Mouse (Mus musculus) layer of hippocampus, postnatal 25 days (tissue): ENCODE measurements around the gene Ano10. TPM values are rescaled to one million over a fixed set of nuclear protein-coding genes. Genes with fewer than 3 reads are reported as not detected.

Experiments
- DNase-seq, 2 experiments: peaks; one replicate each; pipeline ENCODE4 v3.0.0; 2022; ENCODE audit warnings: mixed read lengths in 2 of 2, low spot score in 1 of 2; ENCODE audit errors: extremely low spot score in 1 of 2
- total RNA-seq, 2 experiments: library from RNA; stranded (reverse); gene quantifications; 2 replicates each; pipeline ENCODE4 v1.2.3; 2021

Ano10 gene
- total RNA-seq, 2 experiments from 2014 or later: 22.1 to 24.9 TPM

DNA sequence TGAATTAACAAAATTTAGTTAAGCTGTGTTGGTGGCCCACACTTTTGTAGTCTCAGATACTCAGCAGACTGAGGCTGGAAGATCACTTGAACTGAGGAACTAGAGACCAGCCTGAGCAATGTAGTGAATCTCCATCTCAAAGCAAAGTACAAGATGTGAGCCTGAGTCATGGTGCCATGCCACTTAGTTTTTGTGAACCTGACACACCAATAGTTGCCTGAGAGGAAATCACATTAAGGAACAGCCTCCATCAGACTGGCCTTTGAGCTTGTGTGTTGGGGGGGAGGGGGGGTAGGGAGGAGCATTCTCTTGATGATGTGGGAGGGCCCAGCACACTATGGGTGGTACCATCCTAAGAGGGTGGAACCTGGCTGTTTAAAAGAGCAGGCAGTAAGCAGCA is 1.2 kb upstream of the Ano10 start:
- no peak for DNase-seq

DNA sequence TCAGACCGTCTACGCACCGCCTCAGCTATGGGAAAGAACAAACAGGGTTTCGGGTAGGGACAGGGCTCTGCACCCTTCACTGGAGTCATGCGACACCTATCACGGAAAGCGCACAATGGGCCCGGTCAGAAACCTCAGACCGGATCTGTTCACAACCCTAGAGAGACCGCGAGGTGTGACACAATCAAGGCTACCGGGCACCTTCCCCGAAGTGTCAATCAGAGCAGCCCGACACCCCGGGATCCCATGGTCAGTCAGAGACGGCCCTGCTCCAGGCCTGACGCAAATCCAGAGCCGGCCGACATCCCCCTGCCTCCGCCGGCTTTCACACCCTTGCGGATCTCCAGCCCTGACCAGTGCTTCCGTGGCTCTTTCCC is 370 bp downstream of the Ano10 start:
- no peak for DNase-seq

- DNase-seq: no peak
Observed at GRCm38 (mm10) chr9:122290192-122290591, 4.0 kb downstream of the Ano10 start.

DNA sequence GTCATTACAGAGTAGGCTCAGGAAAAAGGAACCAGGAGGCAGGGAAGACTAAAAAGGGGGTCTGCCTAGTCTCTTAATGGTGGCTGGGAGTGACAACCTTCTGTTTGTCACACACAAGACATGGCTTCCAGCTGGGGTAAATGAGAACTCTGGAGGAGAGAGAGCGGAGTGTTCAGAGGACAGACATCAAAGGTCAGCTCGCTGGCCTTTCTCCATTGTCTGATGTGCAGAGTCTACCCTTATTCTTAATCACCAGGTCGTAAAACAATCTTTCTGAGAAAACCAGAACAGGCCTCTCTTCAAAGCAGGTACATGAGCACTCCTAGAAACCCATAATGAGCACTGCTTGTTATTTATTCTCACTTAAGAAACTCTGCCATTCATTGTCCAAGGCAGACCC is 5.8 kb downstream of the Ano10 start:
- DNase-seq: no peak

- no peak for DNase-seq
Observed at GRCm38 (mm10) chr9:122287526-122287925, 6.7 kb downstream of the Ano10 start.

- no peak for DNase-seq
Observed at GRCm38 (mm10) chr9:122285833-122286310, 8.4 kb downstream of the Ano10 start.

DNA sequence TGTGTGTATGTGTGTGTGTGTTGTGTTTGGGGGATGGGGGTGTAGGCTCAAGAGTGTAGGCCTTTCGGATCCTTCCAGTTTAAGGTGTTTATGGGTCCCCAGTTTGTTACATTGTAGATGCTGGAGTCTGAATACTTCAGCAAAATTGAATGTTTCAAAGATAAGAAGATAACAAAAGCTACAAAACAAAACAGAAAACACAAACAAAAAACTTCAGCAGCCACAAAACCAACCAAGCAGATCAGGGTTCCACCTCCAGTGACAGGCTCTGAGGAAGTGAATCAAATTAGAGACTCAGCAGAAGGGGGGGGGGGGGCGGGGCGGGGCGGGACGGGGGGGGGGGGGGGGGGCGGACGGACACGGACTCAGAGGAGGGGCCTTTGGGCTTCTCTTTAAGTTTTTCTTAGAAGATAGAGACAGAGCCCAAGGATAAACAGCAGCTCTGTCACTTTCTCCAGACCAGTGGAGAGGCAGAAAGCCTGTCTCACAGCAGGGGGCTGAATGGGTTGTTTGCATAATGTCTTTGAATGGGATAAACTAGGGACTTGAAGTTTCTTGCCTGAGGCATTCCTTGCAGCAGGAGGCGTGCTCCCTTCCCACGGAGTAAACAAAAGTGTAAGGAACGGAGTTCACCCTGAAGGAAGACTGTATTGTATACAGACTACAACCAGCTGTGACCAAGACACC is 8.9 kb downstream of the Ano10 start:
- no peak for DNase-seq

- DNase-seq: no peak
Observed at GRCm38 (mm10) chr9:122284696-122285095, 9.5 kb downstream of the Ano10 start.

DNA sequence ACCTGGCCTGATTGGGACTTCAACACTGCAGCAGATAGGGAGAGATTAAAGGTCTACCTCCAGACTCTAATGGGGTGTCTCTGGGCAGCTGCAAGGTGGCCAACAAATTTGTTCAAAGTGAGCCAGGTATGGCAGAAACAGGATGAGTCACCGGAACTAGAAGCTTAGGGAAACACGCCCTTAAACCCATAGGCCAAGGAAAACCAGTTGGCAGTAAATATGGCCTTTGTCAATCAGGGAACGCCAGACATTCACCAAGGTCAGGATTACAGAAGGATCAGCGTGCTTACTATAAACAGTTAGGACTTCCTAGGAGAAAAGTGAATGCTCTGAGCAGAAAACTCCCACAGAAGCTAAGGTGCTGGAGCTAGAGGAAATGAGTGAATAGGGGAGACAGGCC is 13.2 kb downstream of the Ano10 start:
- no peak for DNase-seq

- DNase-seq: no peak
Observed at GRCm38 (mm10) chr9:122276665-122277064, 17.6 kb downstream of the Ano10 start.

GRCm38 (mm10) chr9:122276134-122276533 is 18.1 kb downstream of the Ano10 start:
- DNase-seq: no peak

DNA sequence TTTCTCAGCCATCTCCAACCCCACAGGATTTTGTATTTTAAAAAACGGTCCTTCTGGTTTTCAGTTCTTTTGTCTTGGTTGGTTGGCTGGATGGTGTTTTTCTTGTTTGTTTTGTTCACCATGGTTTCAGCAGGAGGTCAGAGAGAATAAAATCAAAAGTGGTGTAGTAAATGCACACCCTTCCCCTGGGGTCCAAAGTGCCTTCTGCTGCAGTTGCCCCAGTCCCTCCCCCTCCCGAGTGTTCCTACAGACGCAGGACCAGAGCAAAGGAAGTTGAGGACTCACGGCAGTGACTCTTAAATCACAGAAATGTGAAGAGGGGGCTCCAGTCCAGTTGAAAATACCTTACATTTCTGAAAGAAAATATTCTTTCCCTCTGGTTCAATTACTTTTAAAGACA is 19.9 kb downstream of the Ano10 start:
- DNase-seq: no peak

DNA sequence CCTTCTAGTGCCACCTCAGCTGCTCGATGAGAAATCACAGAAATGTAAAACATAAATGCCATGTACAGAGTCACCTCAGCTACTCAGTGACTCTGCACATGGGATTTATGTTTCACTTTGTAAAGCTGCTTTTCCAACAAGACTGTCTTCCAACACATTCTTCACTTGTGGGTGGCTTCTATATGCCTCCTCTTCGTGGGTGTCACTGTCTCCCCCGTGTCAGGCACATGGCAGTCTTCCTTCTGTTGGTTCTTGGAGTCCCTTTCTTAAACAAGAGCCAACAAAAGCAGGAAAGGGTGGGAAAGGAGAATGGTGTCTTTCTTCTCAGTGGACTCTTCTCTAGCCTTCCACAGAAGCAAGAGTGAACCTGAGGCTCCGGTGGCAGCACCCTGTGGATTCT is 20.3 kb downstream of the Ano10 start:
- DNase-seq: no peak

GRCm38 (mm10) chr9:122271866-122272265 is 22.4 kb downstream of the Ano10 start:
- DNase-seq: no peak

DNA sequence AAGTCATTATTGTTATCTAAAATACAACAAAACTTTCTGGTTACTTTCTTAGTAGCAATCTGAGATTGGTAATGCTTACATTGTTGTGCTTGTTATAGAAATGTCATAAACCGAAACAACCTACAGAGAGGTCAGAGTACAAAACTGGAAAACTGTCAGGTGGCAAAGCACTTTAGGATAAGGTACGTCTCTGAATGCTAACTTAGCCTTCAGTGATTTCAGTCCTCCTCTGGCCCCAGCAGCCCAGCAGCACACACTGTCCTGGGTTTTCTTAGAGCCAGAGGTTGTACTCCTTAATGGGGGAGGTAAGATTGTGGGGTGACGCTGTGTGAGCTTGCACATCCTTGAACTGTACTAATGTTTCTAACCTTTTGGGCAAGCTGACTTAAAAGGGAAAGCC is 22.9 kb downstream of the Ano10 start:
- DNase-seq: no peak

GRCm38 (mm10) chr9:122270913-122271312 is 23.3 kb downstream of the Ano10 start:
- DNase-seq: no peak

DNA sequence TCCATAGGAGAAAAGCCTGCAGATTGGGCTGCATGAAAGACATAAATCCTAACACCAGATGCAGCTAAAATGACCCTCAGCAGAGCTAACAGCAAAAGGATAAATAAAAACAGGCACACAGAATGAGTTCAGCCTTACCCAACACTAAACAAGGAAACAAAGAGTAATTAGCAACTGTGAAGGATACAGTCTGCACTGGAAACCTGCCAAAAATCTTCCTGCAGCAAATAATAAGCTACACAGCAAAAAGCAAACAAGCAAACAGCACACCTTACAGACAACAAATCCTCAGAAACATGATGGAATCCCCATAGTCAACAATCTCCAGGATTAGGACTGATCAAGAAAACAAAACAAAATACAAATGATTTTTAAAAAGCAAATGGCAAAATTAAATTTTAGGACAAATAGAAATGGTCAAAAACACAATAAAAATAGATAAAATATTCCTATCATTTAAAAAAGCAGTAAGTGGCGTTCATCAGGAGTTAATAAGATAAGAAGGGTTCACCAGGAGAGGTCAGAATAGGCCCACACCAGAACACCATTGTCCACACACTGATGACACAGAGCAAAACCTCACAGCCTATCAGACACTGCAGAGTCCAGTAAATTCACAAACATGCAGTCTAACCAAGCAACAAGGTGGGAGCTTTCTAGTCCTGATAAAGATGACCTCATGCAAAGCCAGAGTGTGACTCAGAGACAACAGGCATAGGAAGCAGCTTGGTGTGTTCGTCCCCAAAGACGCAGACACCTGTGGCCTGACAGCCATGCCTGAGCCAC is 24.8 kb downstream of the Ano10 start:
- DNase-seq: no peak

DNA sequence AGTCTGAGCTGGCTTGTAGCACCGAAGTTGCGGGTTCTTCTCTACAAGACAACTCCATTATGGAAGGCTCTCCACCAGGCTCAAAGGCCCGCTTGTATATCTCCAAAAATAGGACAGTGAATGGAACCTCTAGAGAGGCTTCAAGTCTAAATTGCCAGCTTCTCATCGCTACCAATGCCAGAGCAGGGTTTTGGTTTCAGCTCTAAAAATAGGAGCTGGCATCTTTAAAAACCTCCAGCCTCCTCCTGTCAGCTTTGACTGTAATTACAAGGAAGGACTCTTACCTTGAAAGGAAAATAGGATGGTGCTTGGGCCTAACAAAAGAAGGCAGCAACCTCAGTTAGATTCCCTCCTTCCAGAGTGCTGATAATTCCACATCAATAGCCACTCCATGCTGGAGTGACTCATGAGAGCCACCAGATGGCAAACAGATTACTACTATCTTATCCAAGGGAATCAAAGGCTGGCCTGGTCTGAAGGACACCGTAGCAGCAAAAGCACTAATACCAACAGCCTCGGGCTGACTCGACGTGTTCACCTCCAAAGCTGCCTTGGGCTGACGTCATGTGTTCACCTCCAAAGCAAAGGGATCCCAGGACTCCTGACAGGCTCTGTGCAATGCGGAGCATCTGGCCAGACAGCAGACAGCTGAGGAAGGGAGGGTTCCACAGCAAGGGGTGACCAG is 28.6 kb downstream of the Ano10 start:
- no peak for DNase-seq

- no peak for DNase-seq
Observed at GRCm38 (mm10) chr9:122263140-122263539, 31.1 kb downstream of the Ano10 start.

DNA sequence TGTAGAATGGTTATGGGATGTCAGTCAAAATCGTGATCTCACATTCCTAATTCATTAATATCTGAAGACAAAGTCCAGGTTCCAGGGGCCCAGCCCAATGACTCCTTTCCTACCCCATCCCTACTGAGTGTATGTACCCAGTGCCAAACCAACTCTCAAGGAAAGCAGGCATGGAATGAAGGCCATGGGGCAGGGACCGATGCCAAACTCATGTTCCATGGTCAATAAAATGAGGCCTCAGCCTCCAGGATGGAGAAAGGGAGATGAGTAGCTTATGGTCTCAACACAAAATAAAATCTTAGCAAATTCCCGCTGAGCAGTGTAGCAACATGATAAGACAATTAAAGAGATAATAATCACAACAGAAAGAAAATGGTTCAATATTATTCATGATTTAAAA is 39.8 kb downstream of the Ano10 start:
- no peak for DNase-seq

- no peak for DNase-seq
Observed at GRCm38 (mm10) chr9:122252113-122252512, 42.1 kb downstream of the Ano10 start.
